Mouse (Mus musculus): ENCODE measurements around the gene Lrrc49. TPM values are rescaled to one million over a fixed set of nuclear protein-coding genes. Genes with fewer than 3 reads are reported as not detected.

The Lrrc49 gene
- total RNA-seq, 1 experiment, result 3.7 TPM

GRCm38 (mm10) chr9:60707594-60707993 is 19.6 kb upstream of the Lrrc49 start:
- H3K36me3 ChIP-seq (ENCODE audit: control insufficient read depth, insufficient read depth, low read length, poor library complexity, severe bottlenecking), result no peaks in the 10 kb centered on the region
- H3K4me1 ChIP-seq (ENCODE audit: control insufficient read depth in 2 of 2, insufficient read depth in 2 of 2, low read length in 2 of 2, poor library complexity in 1 of 2), result no peaks in the 10 kb centered on the region
- no peak overlapping the region for H3K9ac ChIP-seq (ENCODE audit: insufficient read depth, low read depth, low read length, poor library complexity, severe bottlenecking)
- no peaks in the 10 kb centered on the region for H3K9me3 ChIP-seq (ENCODE audit: control insufficient read depth, insufficient read depth, low read depth, low read length)
- TF ChIP-seq ZC3H11A (IDR thresholded peaks at IDR 0.05; ENCODE audit: borderline replicate concordance, low read depth, low read length), result no peak
- TF ChIP-seq MAFK (IDR thresholded peaks at IDR 0.05; ENCODE audit: insufficient read depth, low read depth, low read length), result no peak
- no peak for TF ChIP-seq HCFC1 (IDR thresholded peaks at IDR 0.05; ENCODE audit: borderline replicate concordance, insufficient read depth, low read length)
- no peak for TF ChIP-seq ZNF384 (IDR thresholded peaks at IDR 0.05; ENCODE audit: low read depth, low read length)
- no peak for TF ChIP-seq CHD2 (IDR thresholded peaks at IDR 0.05; ENCODE audit: low read depth, low read length)
- H3K4me3 ChIP-seq (ENCODE audit: insufficient read depth in 1 of 2, low read depth in 1 of 2, low read length in 2 of 2, poor library complexity in 1 of 2, severe bottlenecking in 1 of 2), result no peak overlapping the region
- no peak overlapping the region for H3K27ac ChIP-seq (ENCODE audit: insufficient read depth, low read depth, low read length, poor library complexity, severe bottlenecking)
- in situ Hi-C loops (cut with MboI; ENCODE audit: low sequenced_read_pairs in 2 of 2, unreplicated experiment in 2 of 2), result no loop called here
- DNase-seq (ENCODE audit: low read depth, low spot score), result no peak

GRCm38 (mm10) chr9:60699581-60700231 is 11.7 kb upstream of the Lrrc49 start:
- TF ChIP-seq CHD2 (IDR thresholded peaks at IDR 0.05; ENCODE audit: low read depth, low read length), result no peak
- TF ChIP-seq ZC3H11A (IDR thresholded peaks at IDR 0.05; ENCODE audit: borderline replicate concordance, low read depth, low read length), result no peak
- TF ChIP-seq HCFC1 (IDR thresholded peaks at IDR 0.05; ENCODE audit: borderline replicate concordance, insufficient read depth, low read length), result no peak
- no peak for TF ChIP-seq MAFK (IDR thresholded peaks at IDR 0.05; ENCODE audit: insufficient read depth, low read depth, low read length)
- no peak for TF ChIP-seq ZNF384 (IDR thresholded peaks at IDR 0.05; ENCODE audit: low read depth, low read length)
- Histone ChIP-seq H3K4me1 (ENCODE audit: control insufficient read depth in 2 of 2, insufficient read depth in 2 of 2, low read length in 2 of 2, poor library complexity in 1 of 2) (no peaks in the 10 kb centered on the region), H3K9ac (ENCODE audit: insufficient read depth, low read depth, low read length, poor library complexity, severe bottlenecking) (no peak overlapping the region), H3K9me3 (ENCODE audit: control insufficient read depth, insufficient read depth, low read depth, low read length) (no peaks in the 10 kb centered on the region), H3K36me3 (ENCODE audit: control insufficient read depth, insufficient read depth, low read length, poor library complexity, severe bottlenecking) (no peaks in the 10 kb centered on the region), H3K27ac (ENCODE audit: insufficient read depth, low read depth, low read length, poor library complexity, severe bottlenecking) (no peak overlapping the region), H3K4me3 (ENCODE audit: insufficient read depth in 1 of 2, low read depth in 1 of 2, low read length in 2 of 2, poor library complexity in 1 of 2, severe bottlenecking in 1 of 2) (no peak overlapping the region)
- no peak for DNase-seq (ENCODE audit: low read depth, low spot score)
- in situ Hi-C loops (cut with MboI; ENCODE audit: low sequenced_read_pairs in 2 of 2, unreplicated experiment in 2 of 2), result no loop called here

- DNase-seq (ENCODE audit: low read depth, low spot score), result no peak
- Histone ChIP-seq H3K4me1 (ENCODE audit: control insufficient read depth in 2 of 2, insufficient read depth in 2 of 2, low read length in 2 of 2, poor library complexity in 1 of 2) (no peaks in the 10 kb centered on the region), H3K9ac (ENCODE audit: insufficient read depth, low read depth, low read length, poor library complexity, severe bottlenecking) (no peak overlapping the region), H3K4me3 (ENCODE audit: insufficient read depth in 1 of 2, low read depth in 1 of 2, low read length in 2 of 2, poor library complexity in 1 of 2, severe bottlenecking in 1 of 2) (no peak overlapping the region), H3K9me3 (ENCODE audit: control insufficient read depth, insufficient read depth, low read depth, low read length) (no peaks in the 10 kb centered on the region), H3K36me3 (ENCODE audit: control insufficient read depth, insufficient read depth, low read length, poor library complexity, severe bottlenecking) (no peaks in the 10 kb centered on the region), H3K27ac (ENCODE audit: insufficient read depth, low read depth, low read length, poor library complexity, severe bottlenecking) (no peak overlapping the region)
- TF ChIP-seq CHD2 (IDR thresholded peaks at IDR 0.05; ENCODE audit: low read depth, low read length) (no peak), HCFC1 (IDR thresholded peaks at IDR 0.05; ENCODE audit: borderline replicate concordance, insufficient read depth, low read length) (no peak), ZNF384 (IDR thresholded peaks at IDR 0.05; ENCODE audit: low read depth, low read length) (no peak), MAFK (IDR thresholded peaks at IDR 0.05; ENCODE audit: insufficient read depth, low read depth, low read length) (no peak), ZC3H11A (IDR thresholded peaks at IDR 0.05; ENCODE audit: borderline replicate concordance, low read depth, low read length) (no peak)
- in situ Hi-C loops (cut with MboI; ENCODE audit: low sequenced_read_pairs in 2 of 2, unreplicated experiment in 2 of 2), result no loop called here
Measured at GRCm38 (mm10) chr9:60696271-60696985, 8.5 kb upstream of the Lrrc49 start.

GRCm38 (mm10) chr9:60693986-60694385 is 6.0 kb upstream of the Lrrc49 start:
- in situ Hi-C loops (cut with MboI; ENCODE audit: low sequenced_read_pairs in 2 of 2, unreplicated experiment in 2 of 2), result no loop called here
- H3K4me1 ChIP-seq (ENCODE audit: control insufficient read depth in 2 of 2, insufficient read depth in 2 of 2, low read length in 2 of 2, poor library complexity in 1 of 2), result no peaks in the 10 kb centered on the region
- H3K36me3 ChIP-seq (ENCODE audit: control insufficient read depth, insufficient read depth, low read length, poor library complexity, severe bottlenecking), result no peaks in the 10 kb centered on the region
- H3K4me3 ChIP-seq (ENCODE audit: insufficient read depth in 1 of 2, low read depth in 1 of 2, low read length in 2 of 2, poor library complexity in 1 of 2, severe bottlenecking in 1 of 2), result no peak overlapping the region
- no peak overlapping the region for H3K27ac ChIP-seq (ENCODE audit: insufficient read depth, low read depth, low read length, poor library complexity, severe bottlenecking)
- TF ChIP-seq ZC3H11A (IDR thresholded peaks at IDR 0.05; ENCODE audit: borderline replicate concordance, low read depth, low read length) (peak; percentile 38; the same call in 1 of the 2 replicates), CHD2 (IDR thresholded peaks at IDR 0.05; ENCODE audit: low read depth, low read length) (no peak), ZNF384 (IDR thresholded peaks at IDR 0.05; ENCODE audit: low read depth, low read length) (no peak), HCFC1 (IDR thresholded peaks at IDR 0.05; ENCODE audit: borderline replicate concordance, insufficient read depth, low read length) (no peak), MAFK (IDR thresholded peaks at IDR 0.05; ENCODE audit: insufficient read depth, low read depth, low read length) (no peak)
- DNase-seq (ENCODE audit: low read depth, low spot score), result peak; percentile 50
- H3K9ac ChIP-seq (ENCODE audit: insufficient read depth, low read depth, low read length, poor library complexity, severe bottlenecking), result no peak overlapping the region
- H3K9me3 ChIP-seq (ENCODE audit: control insufficient read depth, insufficient read depth, low read depth, low read length), result no peaks in the 10 kb centered on the region

Data from ES-E14 (cell line).